Mouse (Mus musculus): ENCODE data around the gene Cacna2d1. TPM values are rescaled to one million over a fixed set of nuclear protein-coding genes. Genes with fewer than 3 reads are reported as not detected.

Cacna2d1 gene
- total and polyA plus RNA-seq, 3 experiments: 0.27 to 1.5 TPM; not detected in 1

DNA sequence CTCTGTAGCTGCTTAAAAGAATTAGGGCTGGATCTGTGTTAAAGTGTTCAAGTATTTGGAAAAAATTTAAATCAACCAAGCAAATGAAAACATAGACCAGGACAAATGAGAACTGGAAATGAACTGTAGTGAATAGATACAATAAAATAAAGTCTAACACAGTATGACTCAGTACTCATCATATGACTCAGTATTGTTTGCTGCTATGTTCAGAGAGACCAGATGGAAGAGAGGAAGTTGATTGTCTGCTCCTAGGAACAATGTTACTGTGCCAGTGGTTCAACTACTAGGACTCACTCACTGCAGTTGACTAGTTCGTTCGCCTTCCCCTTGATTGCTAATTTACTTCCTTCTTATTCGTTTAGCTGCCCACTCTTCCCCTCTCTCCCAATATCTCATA, 421.3 kb downstream of the Cacna2d1 start:
- Histone ChIP-seq H3K27me3 (ENCODE audit: insufficient read depth, low read length) (peaks cover 3% of the 10 kb centered on the region; the same call in 1 of the 2 replicates), H3K36me3 (replicated peaks) (no peaks in the 10 kb centered on the region), H3K4me3 (ENCODE audit: low read depth, low read length) (no peak overlapping the region), H3K9me3 (replicated peaks) (no peaks in the 10 kb centered on the region), H3K4me1 (ENCODE audit: insufficient read depth, low read depth, low read length) (no peaks in the 10 kb centered on the region)
- no peak for DNase-seq (ENCODE audit: low spot score)
- no peak for TF ChIP-seq GATA1 (IDR thresholded peaks at IDR 0.05; ENCODE audit: borderline replicate concordance, low read length)
- no peak for TF ChIP-seq POLR2AphosphoS5 (IDR thresholded peaks at IDR 0.05; ENCODE audit: insufficient replicate concordance, low read depth, low read length)
- no peak for TF ChIP-seq TAL1 (conservative IDR thresholded peaks at IDR 0.05; ENCODE audit: low read depth, low read length)
- TF ChIP-seq CTCF (IDR thresholded peaks at IDR 0.05; ENCODE audit: low read depth, low read length): no peak
- TF ChIP-seq GATA2 (IDR thresholded peaks at IDR 0.05; ENCODE audit: borderline replicate concordance, low read depth, low read length): no peak
- ATAC-seq (ENCODE audit: extremely low read depth, insufficient number of reproducible peaks, low FRiP score, poor library complexity, severe bottlenecking): peak; percentile 40

DNA sequence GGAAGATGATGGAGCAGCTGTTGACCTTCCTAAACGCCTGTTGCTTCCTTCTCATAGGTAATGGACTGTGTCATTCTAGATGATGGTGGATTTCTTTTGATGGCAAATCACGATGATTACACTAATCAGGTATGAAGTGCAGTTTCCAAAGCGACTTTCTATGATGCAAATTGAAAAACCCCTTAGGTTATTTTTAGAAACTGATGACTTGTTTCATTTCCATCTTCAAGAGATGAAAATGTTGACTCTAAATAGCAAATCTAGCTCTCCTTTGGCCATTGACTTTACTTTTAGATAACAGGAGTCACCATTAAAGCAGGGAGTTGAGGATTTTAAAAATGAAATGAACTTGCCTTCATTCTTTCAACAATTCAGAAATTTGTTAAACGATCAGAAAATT, 423.2 kb downstream of the Cacna2d1 start:
- TF ChIP-seq GATA1 (IDR thresholded peaks at IDR 0.05; ENCODE audit: borderline replicate concordance, low read length): no peak
- no peak for TF ChIP-seq CTCF (IDR thresholded peaks at IDR 0.05; ENCODE audit: low read depth, low read length)
- no peak for TF ChIP-seq POLR2AphosphoS5 (IDR thresholded peaks at IDR 0.05; ENCODE audit: insufficient replicate concordance, low read depth, low read length)
- no peak for TF ChIP-seq GATA2 (IDR thresholded peaks at IDR 0.05; ENCODE audit: borderline replicate concordance, low read depth, low read length)
- no peak for TF ChIP-seq TAL1 (conservative IDR thresholded peaks at IDR 0.05; ENCODE audit: low read depth, low read length)
- Histone ChIP-seq H3K4me3 (ENCODE audit: low read depth, low read length) (no peak overlapping the region), H3K27me3 (ENCODE audit: insufficient read depth, low read length) (peaks cover 2% of the 10 kb centered on the region; the same call in 1 of the 2 replicates), H3K4me1 (ENCODE audit: insufficient read depth, low read depth, low read length) (no peaks in the 10 kb centered on the region), H3K36me3 (replicated peaks) (no peaks in the 10 kb centered on the region), H3K9me3 (replicated peaks) (no peaks in the 10 kb centered on the region)
- no peak for DNase-seq (ENCODE audit: low spot score)
- no peak for ATAC-seq (ENCODE audit: extremely low read depth, insufficient number of reproducible peaks, low FRiP score, poor library complexity, severe bottlenecking)

DNA sequence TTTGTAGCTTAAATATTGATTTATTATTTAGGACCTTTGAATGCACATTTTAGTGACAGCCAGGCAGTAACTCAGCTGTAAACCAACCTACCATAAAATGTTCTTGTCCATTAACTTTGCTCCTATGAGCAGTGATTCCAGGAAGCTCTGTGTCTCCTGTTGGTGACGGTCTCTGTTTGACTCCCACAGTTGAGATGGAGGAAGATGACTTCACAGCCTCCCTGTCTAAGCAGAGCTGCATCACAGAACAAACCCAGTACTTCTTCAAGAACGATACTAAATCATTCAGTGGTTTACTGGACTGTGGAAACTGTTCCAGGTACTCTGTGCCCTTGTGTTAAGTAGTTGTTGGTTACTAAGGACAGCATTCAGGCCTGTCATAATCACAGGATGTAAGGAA, 427.6 kb downstream of the Cacna2d1 start:
- Histone ChIP-seq H3K4me1 (ENCODE audit: insufficient read depth, low read depth, low read length) (no peaks in the 10 kb centered on the region), H3K4me3 (ENCODE audit: low read depth, low read length) (no peak overlapping the region), H3K9me3 (replicated peaks) (no peaks in the 10 kb centered on the region), H3K36me3 (replicated peaks) (no peaks in the 10 kb centered on the region), H3K27me3 (ENCODE audit: insufficient read depth, low read length) (no peaks in the 10 kb centered on the region)
- ATAC-seq (ENCODE audit: extremely low read depth, insufficient number of reproducible peaks, low FRiP score, poor library complexity, severe bottlenecking): no peak
- no peak for DNase-seq (ENCODE audit: low spot score)
- TF ChIP-seq GATA2 (IDR thresholded peaks at IDR 0.05; ENCODE audit: borderline replicate concordance, low read depth, low read length) (no peak), CTCF (IDR thresholded peaks at IDR 0.05; ENCODE audit: low read depth, low read length) (no peak), GATA1 (IDR thresholded peaks at IDR 0.05; ENCODE audit: borderline replicate concordance, low read length) (no peak), TAL1 (conservative IDR thresholded peaks at IDR 0.05; ENCODE audit: low read depth, low read length) (no peak), POLR2AphosphoS5 (IDR thresholded peaks at IDR 0.05; ENCODE audit: insufficient replicate concordance, low read depth, low read length) (no peak)

DNA sequence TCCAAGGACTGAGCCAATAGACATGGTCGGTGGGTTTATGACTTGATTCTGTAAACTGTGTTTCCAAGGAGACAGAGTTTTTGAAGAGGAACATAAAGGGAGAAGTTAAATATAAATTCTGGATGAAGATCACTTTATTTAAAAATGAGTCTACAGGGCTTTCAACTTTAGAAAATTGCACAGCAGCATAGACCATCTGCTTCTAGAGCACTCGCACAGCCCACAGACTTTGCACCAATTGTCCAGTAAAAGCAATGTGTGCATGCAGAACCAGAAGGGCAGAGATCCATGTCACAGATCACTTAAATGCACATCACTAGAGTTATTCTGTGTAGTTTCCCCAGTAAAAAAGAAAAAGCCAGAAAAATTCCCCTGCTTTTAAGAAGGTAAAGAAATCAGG, 428.7 kb downstream of the Cacna2d1 start:
- DNase-seq (ENCODE audit: low spot score): no peak
- no peaks in the 10 kb centered on the region for H3K27me3 ChIP-seq (ENCODE audit: insufficient read depth, low read length)
- H3K4me3 ChIP-seq (ENCODE audit: low read depth, low read length): no peak overlapping the region
- no peaks in the 10 kb centered on the region for H3K9me3 ChIP-seq (replicated peaks)
- no peak for TF ChIP-seq CTCF (IDR thresholded peaks at IDR 0.05; ENCODE audit: low read depth, low read length)
- TF ChIP-seq GATA2 (IDR thresholded peaks at IDR 0.05; ENCODE audit: borderline replicate concordance, low read depth, low read length): no peak
- no peak for TF ChIP-seq GATA1 (IDR thresholded peaks at IDR 0.05; ENCODE audit: borderline replicate concordance, low read length)
- ATAC-seq (ENCODE audit: extremely low read depth, insufficient number of reproducible peaks, low FRiP score, poor library complexity, severe bottlenecking): no peak
- H3K4me1 ChIP-seq (ENCODE audit: insufficient read depth, low read depth, low read length): no peaks in the 10 kb centered on the region
- no peaks in the 10 kb centered on the region for H3K36me3 ChIP-seq (replicated peaks)

DNA sequence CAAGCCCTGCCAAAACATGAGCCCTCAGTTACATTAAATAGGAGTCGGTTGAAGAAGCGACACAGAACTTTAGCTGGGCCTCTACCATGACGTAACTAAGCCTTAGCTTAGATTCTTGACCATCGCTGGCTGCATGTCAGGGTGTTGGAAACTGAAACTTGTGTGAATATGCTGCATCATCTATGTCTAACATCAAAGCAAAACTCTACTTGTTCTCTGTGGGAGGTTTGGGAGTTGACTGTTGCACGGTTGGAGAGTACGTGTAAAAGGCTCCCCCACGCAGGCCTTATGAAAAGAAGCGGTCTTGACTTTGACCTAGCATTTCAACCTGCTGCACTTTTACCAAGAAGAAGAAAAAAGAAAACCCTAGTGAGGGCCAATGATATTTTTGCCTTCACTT, 436.2 kb downstream of the Cacna2d1 start:
- TF ChIP-seq GATA2 (IDR thresholded peaks at IDR 0.05; ENCODE audit: borderline replicate concordance, low read depth, low read length) (no peak), GATA1 (IDR thresholded peaks at IDR 0.05; ENCODE audit: borderline replicate concordance, low read length) (no peak)
- H3K4me1 ChIP-seq (ENCODE audit: insufficient read depth, low read depth, low read length): no peaks in the 10 kb centered on the region
- ATAC-seq (ENCODE audit: extremely low read depth, insufficient number of reproducible peaks, low FRiP score, poor library complexity, severe bottlenecking) (no peak), DNase-seq (ENCODE audit: low spot score) (no peak)
- no peak overlapping the region for H3K4me3 ChIP-seq (ENCODE audit: low read depth, low read length)
- H3K9me3 ChIP-seq (replicated peaks): no peaks in the 10 kb centered on the region
- H3K36me3 ChIP-seq (replicated peaks): no peaks in the 10 kb centered on the region
- no peaks in the 10 kb centered on the region for H3K27me3 ChIP-seq (ENCODE audit: insufficient read depth, low read length)

DNA sequence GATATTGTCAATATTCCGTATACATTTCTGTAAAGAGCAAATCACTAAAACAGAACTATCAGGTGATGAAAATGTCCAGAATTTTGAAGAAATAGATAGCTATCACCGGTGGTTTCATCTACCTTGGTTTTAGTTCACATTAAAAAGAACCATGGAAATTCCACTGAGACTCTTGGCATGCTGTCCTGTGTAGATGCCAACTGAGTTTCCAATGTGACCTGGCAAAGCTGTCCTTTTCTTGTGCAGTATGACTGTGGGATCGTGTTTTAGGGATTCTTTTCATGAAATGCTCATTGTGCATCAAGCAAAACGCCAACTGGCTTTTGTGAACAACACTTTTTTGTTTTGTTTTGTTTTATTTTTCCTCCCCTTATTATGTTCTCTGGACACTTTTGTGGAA, 439.5 kb downstream of the Cacna2d1 start:
- Histone ChIP-seq H3K27me3 (ENCODE audit: insufficient read depth, low read length) (no peaks in the 10 kb centered on the region), H3K36me3 (replicated peaks) (no peaks in the 10 kb centered on the region), H3K9me3 (replicated peaks) (no peaks in the 10 kb centered on the region), H3K4me1 (ENCODE audit: insufficient read depth, low read depth, low read length) (no peaks in the 10 kb centered on the region), H3K4me3 (ENCODE audit: low read depth, low read length) (no peak overlapping the region)
- DNase-seq (ENCODE audit: low spot score) (no peak), ATAC-seq (ENCODE audit: extremely low read depth, insufficient number of reproducible peaks, low FRiP score, poor library complexity, severe bottlenecking) (no peak)
- TF ChIP-seq CTCF (IDR thresholded peaks at IDR 0.05; ENCODE audit: low read depth, low read length) (no peak), TAL1 (conservative IDR thresholded peaks at IDR 0.05; ENCODE audit: low read depth, low read length) (no peak), GATA1 (IDR thresholded peaks at IDR 0.05; ENCODE audit: borderline replicate concordance, low read length) (no peak), POLR2AphosphoS5 (IDR thresholded peaks at IDR 0.05; ENCODE audit: insufficient replicate concordance, low read depth, low read length) (no peak), GATA2 (IDR thresholded peaks at IDR 0.05; ENCODE audit: borderline replicate concordance, low read depth, low read length) (no peak)
